Mouse (Mus musculus) megakaryocyte progenitor cell, adult 5-6 weeks (primary cell): ENCODE measurements around the gene Prkcg. TPM values are rescaled to one million over a fixed set of nuclear protein-coding genes. Genes with fewer than 3 reads are reported as not detected.
"Not testable (repeated sequence)": the region's sequence is repeated elsewhere in the genome, so short reads cannot be mapped to it uniquely, and the experiment has no call there.

Experiments
- ATAC-seq: replicated peaks from 2 replicates; pipeline ENCODE4 v1.8.0; 2016; ENCODE audit warnings: mild to moderate bottlenecking, moderate TSS enrichment, inconsistent platforms; ENCODE audit not compliant: poor library complexity
- total RNA-seq, 2 experiments: library from RNA; stranded (forward) in 1 of 2; stranded (reverse) in 1 of 2; fragments of 157-497, 149-512 nt in 1 of 2; fragments of 200-1000 nt in 1 of 2; gene quantifications; 2 replicates each; pipeline versions ENCODE4 v1.2.3 to v1.2.4; 2015 to 2017

The Prkcg gene
- total RNA-seq (2015): 0.10 and 0.32 TPM in 2 replicates
- not detected in 2 replicates for total RNA-seq (2017)

DNA sequence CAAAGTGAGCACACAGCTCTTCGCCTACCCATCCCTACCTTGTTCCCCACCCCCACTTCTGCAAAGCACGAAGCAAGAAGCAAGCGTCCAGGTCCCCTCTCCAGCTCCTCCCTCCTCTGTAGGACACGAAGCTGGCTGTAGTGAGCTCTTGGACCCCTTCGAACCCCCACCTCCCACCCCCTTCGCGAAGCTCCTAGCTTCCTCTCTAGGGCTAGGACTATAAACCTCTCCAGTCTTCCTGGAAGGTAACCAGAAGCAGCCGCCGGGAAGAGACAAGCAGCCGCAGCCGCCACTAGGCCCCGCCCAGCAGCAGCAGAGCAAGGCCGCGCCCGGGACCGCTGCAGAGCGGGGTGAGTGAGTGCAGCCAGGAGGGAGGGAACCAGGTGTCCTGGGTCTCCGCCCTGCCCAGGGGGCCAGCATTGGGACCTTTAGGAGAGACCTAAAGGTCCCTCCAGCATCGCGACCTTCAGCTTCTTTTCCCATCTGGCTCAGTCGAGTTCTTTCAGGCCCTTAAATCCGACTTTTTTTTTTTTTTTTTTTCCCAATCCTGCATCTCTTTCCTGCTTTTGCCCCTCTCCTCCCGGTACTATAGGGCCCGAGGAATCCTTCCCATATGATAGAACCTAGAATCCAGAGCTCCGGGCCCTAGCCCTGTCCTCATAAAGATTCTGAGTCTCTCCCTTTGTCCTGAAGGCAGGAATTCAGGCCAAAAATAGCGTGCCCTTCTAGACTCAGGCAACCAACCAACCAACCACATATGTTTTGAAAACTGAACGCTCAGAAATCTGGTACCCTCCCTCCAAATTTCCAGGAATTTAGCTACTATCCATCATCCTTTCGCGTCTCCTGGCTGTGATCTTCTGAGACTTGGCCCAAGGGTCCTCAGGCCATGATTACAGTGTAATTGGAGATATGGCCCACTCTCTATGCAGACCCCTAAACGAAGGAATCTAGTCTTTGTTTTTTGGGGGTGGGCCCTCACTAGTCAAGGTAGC lies at the start of gene Prkcg, which contains the start of gene Myadm:
TSS of gene Prkcg (plus strand) at position 204 of the 995 bp plus-strand sequence.
TSS of gene Myadm (plus strand) at position 105 of the 995 bp plus-strand sequence.
- ATAC-seq: peak; percentile 63

DNA sequence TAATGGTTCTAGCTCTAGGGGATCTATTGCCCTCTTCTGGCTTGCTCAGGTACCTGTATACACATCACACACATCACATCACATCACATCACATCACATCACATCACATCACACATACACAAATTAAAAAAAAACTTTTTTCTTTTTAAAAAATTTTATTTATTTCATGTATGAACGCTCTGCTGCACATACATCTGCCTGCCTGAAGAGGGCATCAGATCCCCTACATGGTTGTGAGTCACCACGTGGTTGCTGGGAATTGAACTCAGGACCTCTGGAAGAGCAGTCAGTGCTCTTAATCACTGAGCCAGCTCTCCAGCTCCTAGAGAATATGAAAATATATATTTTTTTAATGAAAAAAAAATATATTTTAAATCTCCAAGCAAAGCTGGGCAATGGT lies 49.8 kb upstream of the Prkcg start:
- no peak for ATAC-seq

DNA sequence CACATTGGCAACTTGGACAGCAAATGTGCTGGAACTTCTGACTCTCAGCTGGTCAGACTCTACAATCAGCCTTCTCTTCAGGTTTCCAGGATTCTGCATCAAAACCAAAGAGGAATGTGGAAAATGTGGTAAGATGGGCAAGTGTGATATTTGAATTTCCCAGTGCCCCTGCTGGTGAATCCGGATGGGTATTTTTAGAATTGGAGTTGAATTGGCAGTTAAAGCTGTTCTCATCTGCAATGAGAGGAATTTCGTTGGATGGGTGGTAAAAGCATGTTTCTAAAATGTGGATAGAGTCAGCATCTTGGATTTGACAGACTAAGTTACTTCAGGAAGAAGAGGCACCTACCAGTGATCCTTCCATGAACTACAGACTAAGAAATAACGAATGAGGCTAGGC lies 28.3 kb upstream of the Prkcg start:
- no peak for ATAC-seq

DNA sequence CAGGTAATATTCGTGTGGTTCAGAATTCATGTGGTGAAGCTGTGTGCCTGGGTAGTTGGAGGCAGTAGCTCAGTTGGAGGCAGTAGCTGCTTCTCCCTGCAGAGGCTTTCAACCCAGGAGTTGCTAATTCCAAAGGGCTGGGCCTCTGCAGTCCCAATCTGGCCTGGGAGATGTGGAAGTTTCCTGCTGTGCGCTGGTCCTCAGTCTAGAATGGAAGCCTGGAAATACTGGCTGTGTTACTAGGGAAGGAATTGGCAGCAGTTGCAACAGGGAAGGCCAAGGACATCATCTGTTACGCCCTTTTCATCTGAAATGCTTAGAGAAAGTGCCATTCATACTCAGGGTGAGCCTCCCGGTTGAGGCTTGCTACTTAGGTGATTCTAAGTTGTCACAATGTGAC lies 27.5 kb upstream of the Prkcg start:
- ATAC-seq: no peak

DNA sequence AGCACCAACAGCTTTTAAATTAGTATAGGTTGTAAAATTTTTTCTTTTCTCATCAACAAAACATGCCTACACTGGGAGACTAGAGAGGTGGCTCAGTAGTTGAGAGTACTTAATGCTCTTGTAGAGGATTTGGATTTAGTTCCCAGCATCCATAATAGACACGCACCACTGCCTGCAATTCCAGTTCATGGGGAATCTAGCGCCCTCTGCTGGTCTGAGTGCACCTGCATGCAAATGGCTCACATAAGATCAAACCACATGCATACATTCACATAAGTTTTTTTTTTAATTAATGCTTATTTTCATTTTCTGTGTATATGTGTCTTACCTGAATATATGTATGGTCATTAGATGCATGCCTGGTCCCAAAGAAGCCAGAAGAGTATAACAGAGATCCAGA lies 26.2 kb upstream of the Prkcg start:
- ATAC-seq: peak; percentile 72

DNA sequence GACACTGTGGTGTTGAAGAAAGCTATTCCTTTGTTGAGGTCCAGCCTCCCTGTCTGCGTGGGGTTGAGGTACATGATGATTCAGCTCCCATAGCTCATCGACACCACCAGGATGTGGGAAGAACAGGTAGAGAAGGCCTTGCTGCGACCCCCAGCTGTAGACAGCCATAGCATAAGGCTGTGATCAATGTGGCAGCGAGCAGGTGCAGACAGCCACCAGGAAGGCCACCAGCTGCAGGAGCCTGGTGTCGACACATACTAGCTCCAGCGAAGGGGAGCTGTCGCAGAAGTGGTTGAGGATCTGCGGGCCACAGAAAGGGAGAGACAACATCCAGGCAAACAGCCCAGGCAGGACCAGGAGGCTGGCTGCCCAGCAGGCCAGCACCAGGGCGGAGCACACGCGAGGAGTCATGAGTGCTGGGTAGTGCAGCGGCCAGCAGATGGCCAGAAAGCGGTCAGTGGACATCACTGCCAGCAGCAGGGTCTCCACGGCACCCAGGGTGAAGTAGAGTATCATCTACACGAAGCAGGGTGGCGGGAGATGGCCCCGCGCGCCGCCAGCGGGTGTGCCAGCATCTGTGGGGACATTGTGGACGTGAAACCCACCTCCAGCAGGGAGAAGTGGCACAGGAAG lies 24.5 kb upstream of the Prkcg start:
- peak; percentile 26; the same call in 1 of the 2 replicates for ATAC-seq

DNA sequence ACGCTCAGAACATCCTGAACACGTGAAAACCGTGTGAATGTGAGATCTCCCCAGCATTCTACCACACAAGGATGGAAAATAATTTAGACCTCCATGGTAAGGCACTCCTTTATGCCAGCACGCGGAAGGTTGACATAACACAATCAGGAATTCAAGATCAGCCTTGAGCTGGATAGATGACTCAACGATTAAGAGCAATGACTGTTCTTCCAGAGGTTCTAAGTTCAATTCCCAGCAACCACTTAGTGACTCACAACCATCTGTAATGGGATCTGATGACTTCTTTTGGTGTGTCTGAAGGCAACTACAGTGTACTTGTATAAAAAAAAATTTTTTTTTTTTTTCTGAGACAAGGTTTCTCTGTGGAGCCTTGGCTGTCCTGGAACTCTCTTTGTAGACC lies 23.7 kb upstream of the Prkcg start:
- no peak for ATAC-seq

DNA sequence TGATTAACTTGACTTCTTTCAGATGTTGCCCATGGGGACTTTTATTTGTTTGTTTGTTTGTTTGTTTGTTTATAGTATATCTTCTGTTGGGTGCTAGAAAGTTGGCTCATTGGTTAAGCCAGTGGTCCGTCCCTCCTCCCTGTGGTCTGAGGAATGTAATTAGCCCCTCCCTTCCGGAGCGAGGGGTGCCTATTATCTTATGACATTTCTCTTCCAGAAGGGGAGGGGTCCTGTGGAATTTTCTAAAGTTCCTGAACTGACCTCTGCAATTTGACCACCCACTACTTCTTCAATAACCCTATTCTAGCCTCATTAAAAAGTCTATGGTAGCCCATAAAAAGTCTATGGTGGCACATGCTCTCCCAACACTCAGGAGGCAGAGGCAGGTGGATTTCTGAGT lies 21.7 kb upstream of the Prkcg start:
- ATAC-seq: no peak

DNA sequence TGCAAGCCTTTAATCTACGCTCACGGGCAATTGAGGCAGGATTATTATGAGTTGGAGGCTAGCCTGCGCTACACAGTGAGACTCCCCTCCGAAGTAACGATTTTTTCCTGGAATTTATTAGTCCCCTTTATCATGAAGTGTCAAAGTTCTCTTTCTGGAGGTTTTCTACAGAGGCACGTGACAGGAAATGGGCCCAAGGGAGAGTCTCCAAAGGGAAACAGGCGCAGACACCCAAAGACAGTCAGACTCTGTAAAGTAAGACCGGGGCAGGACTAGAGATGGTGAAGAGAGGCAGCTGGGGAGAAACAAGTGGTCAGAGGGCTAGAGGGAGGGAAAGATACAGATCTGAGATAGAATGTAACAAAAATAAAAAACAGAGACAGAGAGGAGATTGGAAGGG lies 21.1 kb upstream of the Prkcg start:
- no peak for ATAC-seq

DNA sequence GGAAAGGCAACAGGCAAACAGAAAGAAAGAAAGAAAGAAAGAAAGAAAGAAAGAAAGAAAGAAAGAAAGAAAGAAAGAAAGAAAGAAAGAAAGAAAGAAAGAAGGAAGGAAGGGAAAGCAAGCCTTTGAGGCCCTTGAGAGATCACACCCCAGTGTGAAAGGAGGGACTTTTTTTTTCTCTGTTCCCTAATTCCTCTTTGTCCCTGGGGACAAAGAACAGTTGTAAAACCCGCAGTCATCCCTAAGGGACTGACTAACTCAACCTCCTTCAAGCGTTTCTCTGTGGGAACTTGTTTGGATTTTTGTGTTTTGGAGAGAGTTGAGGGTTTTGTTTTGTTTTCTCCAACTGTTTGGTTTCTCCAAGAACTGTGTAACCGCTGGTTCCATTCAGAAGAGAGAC lies 20.7 kb upstream of the Prkcg start:
- ATAC-seq: no peak

DNA sequence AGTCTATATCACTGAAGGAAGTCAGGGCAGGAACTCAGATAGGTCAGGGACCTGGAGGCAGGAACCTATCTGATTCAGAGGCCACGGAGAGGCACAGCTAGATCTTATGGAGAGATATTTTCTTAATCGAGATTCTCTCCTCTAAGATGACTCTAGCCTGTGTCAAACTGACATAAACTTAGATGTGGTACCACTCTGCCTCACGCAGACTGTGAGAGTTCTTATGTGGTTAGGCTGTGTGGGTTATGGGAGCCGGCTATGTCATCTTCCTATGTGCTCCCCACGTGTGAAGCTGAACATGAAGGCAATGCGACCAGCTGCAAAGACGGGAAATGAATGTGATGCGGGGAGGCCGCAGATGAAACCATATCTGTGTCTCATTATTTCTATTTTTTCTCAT lies 16.8 kb upstream of the Prkcg start:
- no peak for ATAC-seq

DNA sequence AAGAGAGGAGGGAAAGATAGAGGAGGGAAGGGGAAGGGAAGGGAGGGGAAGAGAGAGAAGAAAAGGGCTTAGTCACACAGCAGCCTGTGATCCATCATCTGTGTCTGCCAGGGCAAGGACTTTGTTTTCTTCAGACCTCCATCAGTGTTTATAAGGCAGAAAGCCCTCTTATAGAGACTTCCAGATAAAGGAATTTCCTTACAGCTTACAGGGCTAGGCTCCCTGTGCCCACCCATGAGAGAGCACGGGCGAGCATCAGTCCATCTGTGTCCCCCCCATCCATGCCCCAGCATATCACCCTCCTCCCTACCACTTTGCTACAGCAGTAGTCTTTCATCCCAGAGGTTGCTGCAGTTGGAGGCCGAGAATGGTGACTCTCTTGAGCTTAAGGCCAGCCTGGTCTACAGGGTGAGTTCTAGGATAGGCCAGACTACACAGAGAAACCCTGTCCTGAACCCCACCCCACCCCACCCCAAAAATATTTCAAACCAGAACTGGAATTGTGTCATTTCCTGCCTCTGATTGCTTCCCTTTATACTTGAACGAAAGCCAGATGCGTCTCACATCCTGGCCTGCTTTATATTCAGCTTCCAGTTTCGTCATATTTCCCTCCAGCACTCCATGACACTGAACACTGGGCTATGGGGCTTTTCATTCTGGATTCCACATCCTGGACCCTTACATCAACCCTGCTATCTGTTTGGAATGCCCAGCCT lies 13.4 kb upstream of the Prkcg start:
- peak; percentile 87 for ATAC-seq

DNA sequence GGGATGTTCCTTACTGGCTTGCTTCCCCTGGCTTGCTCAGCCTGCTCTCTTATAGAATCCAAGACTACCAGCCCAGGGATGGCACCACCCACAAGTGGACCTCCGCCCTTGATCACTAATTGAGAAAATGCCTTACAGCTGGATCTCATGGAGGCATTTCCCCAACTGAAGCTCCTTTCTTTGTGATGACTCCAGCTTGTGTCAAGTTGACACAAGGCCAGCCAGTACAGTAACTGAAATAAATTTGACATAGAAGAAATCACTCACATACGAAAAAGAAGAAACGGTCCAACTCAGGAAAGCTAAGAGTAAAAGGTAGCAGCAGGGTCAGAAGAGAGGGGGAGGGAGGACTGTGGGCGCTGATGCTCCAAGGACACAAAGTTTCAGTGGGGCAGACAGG lies 12.2 kb upstream of the Prkcg start:
- ATAC-seq: not testable (repeated sequence)

DNA sequence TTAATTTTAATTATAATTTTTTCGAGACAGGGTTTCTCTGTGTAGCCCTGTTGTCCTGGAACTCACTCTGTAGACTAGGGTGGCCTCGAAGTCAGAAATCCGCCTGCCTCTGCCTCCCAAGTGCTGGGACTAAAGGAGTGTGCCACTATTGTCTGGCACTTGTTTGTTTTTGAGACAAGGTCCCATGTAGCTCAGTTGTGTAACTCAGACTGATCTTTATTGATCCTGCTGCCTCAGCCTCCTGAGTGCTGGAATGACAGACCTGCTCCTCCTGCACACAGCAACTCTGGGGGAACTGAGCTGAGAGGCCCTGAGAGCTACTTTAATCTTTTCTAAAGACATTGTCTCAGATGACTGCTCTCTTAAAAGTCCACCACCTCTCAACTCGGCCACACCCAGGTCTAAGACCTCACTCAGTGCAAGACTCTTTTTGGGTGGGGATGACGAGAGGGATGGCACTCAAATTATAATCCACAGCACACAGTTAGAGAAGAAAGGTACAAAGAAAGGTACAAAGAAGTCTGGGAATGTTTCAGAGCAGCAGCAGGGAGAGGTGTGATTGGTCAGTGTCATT lies 8.8 kb upstream of the Prkcg start:
- ATAC-seq: no peak

DNA sequence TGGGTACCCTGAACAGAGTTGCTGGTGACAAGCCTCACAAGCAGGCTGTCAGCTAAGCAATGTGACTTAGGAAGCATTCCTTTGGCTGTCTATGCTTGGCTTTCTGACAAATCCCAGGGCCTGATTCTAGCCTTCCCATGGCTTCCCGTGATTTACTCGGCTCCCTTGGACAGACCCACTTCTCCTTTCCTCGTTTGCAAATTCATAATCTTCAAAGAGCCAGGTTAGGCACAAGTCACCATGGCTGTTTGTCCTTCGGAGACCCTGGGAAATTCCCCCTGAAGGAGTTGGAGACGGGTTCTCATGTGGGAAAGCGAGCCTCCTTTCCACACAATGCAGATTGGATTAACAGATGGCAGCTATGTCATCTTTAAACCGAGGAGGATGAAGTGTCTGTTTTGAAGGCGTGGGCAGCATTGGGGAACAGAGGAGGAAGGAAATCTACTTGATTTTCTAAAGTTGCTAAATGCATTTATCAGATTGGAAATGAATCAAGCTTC lies 8.3 kb upstream of the Prkcg start:
- ATAC-seq: 0 out of 2 replicates have a peak, but pooled peaks have one; percentile 23

DNA sequence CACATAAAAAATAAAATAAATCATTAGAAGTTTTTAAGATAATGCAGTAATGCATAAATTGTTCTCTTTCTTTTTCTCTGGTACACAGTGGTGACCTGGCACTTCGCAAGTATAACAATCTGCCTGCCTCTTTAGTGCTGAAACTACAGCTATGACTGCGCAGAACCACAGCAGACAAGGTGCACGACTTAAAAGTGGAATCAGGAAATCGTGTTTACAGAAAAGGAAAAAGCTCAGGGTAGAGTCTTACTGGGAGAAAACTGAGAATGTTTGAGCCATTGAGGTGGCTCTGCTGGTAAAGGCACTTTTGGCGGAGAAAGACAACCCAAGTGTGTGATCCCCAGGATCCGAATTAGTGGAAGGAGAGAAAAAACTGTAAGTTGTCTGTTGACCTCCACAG lies 7.2 kb upstream of the Prkcg start:
- ATAC-seq: no peak

DNA sequence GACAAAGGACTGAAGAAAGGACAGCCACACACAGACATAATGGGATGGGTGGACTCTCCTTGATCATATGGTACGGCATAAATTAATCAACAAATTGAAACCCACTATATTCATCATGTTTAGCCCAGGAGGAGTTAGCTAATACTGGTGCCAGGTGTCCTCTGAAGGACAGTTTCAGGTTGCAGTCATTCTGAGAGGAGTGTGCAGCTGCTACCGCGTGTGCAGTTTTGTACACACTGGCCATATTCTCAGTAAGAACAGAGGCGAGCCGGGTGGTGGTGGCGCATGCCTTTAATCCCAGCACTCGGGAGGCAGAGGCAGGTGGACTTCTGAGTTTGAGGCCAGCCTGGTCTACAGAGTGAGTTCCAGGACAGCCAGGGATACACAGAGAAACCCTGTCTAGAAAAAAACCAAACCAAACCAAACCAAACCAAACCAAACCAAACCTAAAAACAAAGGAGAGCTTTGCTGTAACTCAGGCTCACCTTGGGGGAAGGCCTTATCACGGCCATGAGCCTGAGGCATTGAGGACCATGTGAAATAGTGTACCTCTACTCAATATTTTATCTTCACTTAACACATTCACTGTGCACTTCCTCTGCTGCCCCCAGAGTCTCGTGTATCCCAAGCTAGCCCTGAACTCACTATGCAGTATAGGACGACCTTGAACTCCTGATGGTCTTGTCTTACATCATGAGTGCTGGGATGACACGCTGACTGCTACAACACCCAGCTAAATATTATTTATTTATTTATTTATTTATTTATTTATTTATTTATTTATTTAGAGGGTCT lies 5.7 kb upstream of the Prkcg start:
- 0 out of 2 replicates have a peak, but pooled peaks have one; percentile 10 for ATAC-seq

DNA sequence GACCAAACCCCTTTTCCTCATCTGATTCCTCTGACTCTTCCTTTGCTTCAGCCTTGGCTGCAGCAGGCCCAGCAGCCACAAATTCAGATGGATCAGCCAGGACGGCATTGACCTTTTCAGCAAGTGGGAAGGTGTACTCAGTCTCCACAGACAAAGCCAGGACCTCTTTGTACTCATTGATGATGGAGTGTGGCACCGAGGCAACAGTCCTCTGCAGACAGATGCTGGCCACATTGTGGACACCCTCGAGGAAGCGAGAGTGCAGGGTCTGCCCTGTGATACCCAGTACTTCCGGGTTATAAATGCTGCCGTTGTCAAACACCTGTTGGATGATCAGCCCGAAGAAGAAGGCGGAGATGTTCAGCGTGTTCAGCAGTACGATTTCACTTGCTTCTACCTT lies 4.4 kb upstream of the Prkcg start:
- ATAC-seq: no peak

DNA sequence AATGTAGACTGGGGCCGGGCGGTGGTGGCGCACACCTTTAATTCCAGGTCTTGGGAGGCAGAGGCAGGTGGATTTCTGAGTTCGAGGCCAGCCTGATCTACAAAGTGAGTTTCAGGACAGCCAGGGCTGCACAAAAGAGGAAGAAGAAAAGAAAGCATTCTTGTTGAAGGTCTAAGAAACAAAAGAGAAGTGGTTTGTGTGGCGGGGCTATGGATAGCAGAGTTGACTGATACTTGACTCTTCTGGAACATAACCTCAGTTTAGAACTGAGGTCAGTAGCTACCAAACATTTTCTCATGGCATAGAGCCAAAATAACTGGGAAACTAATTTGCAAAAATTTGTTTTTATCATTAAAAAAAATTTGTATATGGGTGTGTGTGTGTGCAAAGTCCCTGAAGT lies 2.9 kb upstream of the Prkcg start:
- ATAC-seq: peak; percentile 45

DNA sequence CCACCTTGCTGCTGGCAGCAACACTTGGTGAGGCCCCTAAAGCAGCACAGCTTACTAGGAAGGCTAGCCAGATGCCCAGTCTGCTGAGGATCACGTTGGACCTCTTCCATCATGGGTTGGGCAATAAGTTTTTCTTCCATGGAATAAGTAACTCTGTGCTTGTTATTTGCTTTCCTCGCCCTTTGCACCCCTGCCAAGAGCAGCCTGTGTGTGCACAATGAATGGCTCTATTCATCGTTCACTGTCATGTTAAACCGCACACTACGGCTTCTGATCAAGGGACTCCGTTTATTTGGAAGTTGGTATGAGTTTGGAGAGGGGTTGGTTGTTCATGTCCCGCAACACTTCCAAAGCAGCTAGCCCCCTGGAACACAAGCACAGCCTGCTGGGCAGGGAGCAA lies 1.8 kb upstream of the Prkcg start:
- no peak for ATAC-seq
